Mouse (Mus musculus) thymus, adult 18-20 months (tissue): ENCODE results near the gene Egfem1.

Experiments used
- DNase-seq, 2 experiments: peaks; one replicate each; pipeline ENCODE4 v3.0.0; 2022; ENCODE audit warnings: mixed read lengths in 2 of 2

Gene Egfem1

GRCm38 (mm10) chr3:29135176-29136064 lies 53.6 kb downstream of the Egfem1 start:
- no peak for DNase-seq

DNA sequence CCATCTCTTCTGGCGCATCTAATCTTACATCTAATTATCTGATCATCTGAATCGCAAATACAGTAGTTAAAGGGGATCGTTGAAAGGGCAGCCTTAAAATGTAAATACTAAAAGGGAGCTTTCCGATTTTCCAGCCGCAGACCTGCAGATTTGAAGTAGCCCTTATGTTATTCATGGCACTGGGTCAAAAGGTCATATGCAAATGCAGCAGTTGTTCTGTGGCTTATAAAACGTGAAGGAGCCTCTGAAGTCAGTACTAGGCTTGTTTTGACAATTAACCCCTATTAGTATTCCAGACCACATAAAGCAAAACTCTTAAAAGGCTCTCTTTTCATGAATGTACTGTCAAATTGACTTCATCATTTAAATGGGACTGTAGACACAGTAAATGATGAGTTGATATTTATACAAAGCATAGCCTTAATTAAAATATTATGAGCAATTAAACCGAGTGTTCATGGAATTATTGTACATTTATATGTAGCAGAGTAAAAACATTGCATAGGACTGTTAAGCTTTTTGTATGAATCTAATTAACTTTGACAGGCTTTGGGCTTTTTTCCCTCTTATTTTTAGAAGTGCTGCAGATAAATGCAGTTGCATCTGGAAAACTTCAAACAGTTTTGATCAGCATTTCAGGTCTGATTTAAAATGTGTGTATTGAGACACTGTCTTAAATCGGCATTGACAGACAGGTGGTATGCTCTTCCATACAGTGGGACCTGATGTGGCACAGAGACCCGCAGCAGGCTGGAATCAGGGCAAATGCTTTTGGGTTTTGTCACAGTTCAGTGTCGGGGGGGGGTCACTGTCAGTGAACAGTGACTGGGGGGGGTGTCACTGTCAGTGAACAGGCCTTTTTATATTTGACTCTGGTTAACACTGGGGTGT lies 54.5 kb downstream of the Egfem1 start:
- DNase-seq, result no peak

DNA sequence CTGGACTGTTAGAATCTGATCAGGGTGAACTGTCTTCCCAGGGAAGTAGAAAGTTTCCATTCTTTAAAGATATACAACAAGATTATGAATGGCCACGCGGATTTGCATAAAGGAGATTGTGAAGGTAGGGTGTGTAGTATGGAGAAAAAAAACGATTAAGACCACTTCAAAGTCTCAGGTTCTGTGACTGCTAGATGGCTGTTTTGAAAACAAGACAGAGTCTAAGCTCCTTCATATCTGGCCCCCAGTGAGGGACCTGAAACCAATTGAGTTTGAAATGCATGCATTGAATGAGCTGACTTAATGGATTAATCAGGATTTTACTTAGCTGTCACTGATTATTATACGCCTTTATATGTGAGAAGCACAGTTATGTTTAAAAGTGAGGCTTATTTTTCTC lies 86.6 kb downstream of the Egfem1 start:
- DNase-seq, result no peak

DNA sequence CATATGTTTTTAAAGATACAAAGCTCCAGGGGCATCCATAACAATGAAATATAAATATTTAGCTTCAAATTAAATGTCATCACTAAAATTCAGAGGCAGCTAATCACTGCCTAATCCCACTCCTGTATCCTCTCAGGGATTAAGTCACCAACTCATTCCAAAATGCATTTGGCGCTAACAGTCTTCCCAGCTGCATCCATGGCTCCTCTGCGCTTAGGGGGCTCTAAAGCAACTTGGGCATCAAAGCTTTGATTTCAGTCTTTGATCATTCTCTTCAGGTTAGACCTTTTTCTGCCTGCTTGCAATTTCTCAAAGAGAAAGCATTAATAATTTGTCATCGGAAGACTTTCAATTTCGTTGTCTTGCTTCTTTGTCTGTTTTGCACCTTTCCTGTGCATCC lies 87.2 kb downstream of the Egfem1 start:
- no peak for DNase-seq

DNA sequence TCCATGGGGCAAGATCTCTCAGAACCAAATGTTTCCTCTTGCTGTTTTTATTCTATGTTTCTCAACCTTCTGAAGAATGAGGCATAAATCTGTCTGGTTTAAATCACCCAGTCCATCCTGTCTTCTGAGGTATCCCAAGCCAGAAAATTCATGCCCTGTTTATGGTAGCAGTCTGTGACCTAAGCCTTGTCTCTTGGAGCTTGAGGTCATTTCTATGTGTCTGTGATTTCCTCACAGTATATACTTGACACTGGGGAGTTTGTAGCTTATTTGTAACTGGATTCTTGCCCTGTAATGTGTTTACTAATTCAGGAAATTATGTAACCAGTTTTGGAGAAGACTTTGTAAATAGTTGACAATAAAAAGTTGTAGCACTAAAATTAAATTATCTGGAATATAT lies 95.2 kb downstream of the Egfem1 start:
- no peak for DNase-seq

DNA sequence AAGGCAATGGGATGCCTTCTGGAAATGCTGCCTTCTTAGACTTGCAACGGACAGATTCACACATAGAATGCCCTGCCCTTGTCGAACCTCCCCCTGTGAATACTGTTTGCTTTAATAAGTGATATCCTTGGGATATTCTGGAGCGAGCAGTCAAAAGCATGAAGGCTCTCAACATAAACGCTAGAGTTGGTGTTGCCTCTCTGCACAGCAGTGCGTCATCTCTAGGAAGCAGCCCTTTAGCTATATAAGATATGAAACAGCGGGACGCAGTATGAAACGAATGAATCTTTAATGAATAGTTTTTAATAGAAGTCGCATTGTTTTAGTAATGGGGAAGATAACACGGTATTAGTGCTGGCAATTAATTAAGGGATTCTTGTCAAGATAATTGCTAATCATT lies 101.2 kb downstream of the Egfem1 start:
- DNase-seq, result no peak

- no peak for DNase-seq
Observed at GRCm38 (mm10) chr3:29183615-29184198, 101.9 kb downstream of the Egfem1 start.

DNA sequence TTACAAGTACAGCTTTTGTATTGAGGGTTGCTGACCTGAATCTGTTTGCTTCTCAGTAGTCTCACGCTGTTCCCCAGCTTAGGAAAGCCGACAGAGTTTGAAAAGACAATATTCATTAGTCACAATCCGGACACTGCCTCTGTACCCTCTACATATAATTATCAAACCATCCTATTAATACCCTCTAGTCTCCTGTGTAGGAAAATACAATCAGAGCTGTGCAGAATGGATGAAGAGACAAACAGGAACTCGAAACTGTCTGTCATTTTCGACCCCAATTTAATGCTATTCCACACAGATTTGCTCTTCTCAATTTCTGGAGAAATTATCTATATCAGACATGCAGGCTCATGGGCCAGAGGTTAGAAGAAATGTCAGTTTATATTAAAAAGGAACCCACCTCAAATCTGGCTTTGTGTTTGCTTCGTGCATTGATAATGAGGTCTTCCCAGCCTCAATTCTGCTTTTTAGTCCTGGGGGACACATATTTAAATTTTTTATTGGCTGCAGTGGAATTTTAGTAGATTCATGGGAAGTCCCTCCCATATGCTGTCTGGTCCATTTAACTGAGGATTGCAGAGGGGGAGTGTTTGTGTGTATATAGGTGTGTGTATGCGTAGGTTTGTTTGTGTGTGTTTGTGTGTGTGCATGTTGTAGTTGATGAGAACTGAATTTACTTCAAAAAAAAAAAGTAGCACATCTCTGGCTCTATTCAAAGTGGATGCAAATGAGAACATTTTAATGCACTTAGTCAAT lies 102.8 kb downstream of the Egfem1 start:
- DNase-seq, result no peak

DNA sequence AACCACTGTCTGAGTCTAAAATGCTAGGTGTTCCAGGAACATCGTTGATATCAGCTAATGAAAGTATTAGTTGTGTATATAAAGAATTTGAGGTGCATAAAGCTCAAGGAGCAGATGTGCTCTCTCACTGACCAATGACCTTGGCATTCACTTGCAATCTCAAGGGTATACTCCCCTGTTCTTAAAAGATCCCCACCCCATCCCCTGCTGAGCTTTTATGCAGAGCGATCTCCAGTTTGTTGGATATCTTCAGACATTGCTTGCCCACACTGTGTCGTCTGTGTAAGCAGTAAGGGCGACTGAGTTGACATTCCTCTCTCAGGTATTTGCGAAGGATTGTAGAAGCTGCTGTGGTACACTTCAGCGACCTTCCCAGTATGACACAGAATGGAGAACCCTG lies 108.4 kb downstream of the Egfem1 start:
- DNase-seq, result no peak

DNA sequence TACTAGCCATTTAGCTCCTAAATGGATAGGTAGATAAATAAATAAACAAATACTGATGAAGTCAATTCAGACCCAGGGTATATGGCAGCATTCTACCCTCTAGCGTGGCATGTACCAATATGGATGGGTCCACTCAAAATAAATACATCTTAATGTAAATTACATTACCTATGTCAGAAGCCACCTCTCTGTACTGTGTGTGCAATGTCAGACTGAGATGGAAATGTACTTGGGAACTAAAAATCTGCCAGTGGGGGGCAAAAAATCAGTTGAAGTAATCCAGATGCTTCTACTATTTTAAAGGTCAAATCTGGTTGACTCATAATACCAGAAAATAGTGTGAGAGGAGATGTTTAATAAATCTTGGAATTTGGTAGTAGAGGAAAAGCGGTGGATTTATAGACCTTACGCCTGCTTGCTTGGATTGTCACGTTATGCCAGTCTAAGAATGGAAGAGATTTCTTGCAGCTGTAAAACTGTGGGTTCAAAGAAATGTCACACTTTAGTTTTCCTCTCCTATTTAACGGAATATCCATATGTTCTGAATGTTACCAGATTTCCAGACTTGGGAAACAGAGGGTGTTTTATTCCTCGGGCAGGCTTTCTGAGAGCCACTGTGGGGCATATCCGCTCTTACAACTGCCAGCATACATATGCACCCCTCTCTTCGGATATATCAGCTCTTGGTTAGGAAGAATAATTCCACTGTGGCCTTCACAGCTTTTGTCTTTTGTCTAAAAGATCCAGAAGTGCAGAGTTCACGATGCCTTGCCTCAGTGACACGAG lies 116.1 kb downstream of the Egfem1 start:
- no peak for DNase-seq

DNA sequence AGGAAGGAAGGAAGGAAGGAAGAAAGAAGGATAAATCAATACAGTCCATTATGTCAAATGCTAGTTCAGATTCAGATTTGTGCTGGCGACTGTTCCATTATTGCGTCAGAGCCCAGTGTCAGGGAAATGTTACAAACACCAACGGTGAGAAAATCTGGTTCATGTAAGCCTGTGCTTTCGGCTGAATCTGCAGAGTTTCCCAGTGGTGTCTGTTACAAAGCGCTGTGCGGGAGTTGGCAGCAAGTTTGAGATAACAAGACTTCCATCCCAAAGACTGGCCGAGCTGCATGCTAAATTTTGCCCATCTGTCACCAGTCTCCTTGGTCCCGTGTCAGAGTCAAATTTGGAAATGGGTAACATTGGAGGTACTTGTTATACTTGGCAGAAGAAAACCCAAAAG lies 118.8 kb downstream of the Egfem1 start:
- DNase-seq, result no peak

GRCm38 (mm10) chr3:29202536-29202935 lies 120.7 kb downstream of the Egfem1 start:
- DNase-seq, result no peak

- no peak for DNase-seq
Observed at GRCm38 (mm10) chr3:29222414-29222813, 140.6 kb downstream of the Egfem1 start.

GRCm38 (mm10) chr3:29229712-29230111 lies 147.9 kb downstream of the Egfem1 start:
- DNase-seq, result no peak

GRCm38 (mm10) chr3:29235477-29235876 lies 153.7 kb downstream of the Egfem1 start:
- no peak for DNase-seq

DNA sequence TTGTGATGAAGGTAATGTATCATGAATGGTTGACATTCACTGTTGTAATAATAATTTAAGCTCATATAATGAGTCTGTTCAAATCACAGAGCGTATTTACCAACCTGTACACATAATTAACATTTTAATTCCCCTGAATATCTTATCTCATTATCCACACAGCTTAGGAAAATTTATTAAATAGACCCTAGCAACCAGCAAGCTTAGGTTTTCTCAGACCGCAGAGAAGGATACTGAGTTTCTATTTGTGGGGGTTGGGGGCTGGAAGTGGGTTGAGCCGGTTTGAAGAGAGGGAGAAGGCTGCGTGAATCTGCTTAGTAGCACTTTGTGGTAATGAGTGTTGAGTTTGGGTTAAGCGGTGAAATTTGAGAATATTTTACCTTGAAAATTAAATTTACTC lies 154.7 kb downstream of the Egfem1 start:
- no peak for DNase-seq

GRCm38 (mm10) chr3:29243600-29243999 lies 161.8 kb downstream of the Egfem1 start:
- no peak for DNase-seq

GRCm38 (mm10) chr3:29291633-29292032 lies 209.8 kb downstream of the Egfem1 start:
- DNase-seq, result no peak

DNA sequence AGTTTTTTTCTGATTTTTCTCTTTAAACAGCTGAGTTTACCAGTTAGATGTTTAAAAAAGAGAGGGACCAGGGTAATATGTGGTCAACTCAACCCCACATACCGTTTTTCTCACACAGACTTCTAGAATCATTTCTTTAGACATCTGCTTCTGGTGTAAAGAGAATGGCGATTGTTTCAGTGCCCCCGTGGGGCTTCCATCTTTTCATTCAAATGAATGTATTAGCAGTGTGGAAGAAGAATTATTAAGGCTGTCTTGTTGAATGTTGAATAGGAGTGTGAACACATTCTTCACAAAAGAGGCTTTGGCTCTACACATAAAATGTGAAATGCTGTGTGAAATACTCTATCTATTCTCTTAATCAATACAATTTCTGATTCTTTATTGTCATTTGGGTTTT lies 210.4 kb downstream of the Egfem1 start:
- DNase-seq, result no peak

GRCm38 (mm10) chr3:29293230-29293629 lies 211.4 kb downstream of the Egfem1 start:
- no peak for DNase-seq

GRCm38 (mm10) chr3:29342223-29342791 lies 260.5 kb downstream of the Egfem1 start:
- no peak for DNase-seq

DNA sequence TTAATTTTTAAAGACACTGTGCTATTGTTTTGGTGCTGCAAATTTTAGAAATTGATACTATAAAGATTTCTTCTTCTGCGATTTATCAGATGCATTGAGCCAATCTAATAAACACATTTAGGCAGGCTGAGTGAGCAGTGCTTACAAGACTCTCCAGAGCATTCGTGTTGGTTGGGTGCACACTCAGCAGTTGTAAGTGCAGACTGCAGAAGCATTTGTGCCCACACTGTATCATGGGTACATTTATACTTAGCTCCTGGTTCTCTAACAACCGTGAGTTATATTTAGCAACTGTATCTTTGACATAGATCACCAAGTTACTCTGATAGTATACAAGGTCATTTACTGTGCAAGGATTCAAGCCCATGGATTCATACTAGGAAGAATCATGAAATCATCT lies 264.0 kb downstream of the Egfem1 start:
- DNase-seq, result no peak
